Mouse (Mus musculus) lung, adult 2 months (tissue): ENCODE results near the gene Msi2. TPM values are rescaled to one million over a fixed set of nuclear protein-coding genes. Genes with fewer than 3 reads are reported as not detected.

Source experiments
- DNase-seq: peaks from one replicate; pipeline ENCODE4 v3.0.0; 2022
- H3K4me1 ChIP-seq: fragments of 200-500 bp; 2 replicates; pipeline ENCODE4 v1.6.1; 2011; ENCODE audit warnings: low read length; ENCODE audit not compliant: control insufficient read depth, insufficient read depth
- H3K4me3 ChIP-seq: fragments of 200-500 bp; replicated peaks from 2 replicates; pipeline ENCODE3; 2011; ENCODE audit warnings: low read depth, mild to moderate bottlenecking, control low read depth, low read length; ENCODE audit errors: extremely low read depth
- CTCF ChIP-seq: fragments of 200-500 bp; IDR thresholded peaks from 2 replicates; pipeline ENCODE4 v1.5.1; 2011; ENCODE audit warnings: mild to moderate bottlenecking, low read length, control low read depth; ENCODE audit not compliant: insufficient read depth
- POLR2A ChIP-seq: fragments of 200-500 bp; IDR thresholded peaks from 2 replicates; pipeline ENCODE4 v1.6.1; 2011; ENCODE audit warnings: low read depth, mild to moderate bottlenecking, control low read depth, low read length, borderline replicate concordance; ENCODE audit errors: extremely low read depth
- WGBS: fragments of 180-500 bp; shearing (Covaris S2); methylation state at CpG from one replicate; pipeline ENCODE4 v1.1.7; 2018; 5-methylcytosine and 5-hydroxymethylcytosine counted together
- polyA plus RNA-seq: library from polyadenylated mRNA; depleted of rRNA; stranded (reverse); fragments of >200 nt; gene quantifications from 2 replicates; pipeline ENCODE4 v1.2.3, GENCODE M21; 2012

The Msi2 gene
- polyA plus RNA-seq, 1 experiment = 29.5 TPM

GRCm38 (mm10) chr11:88389530-88389929, 328.8 kb downstream of the Msi2 start:
- DNase-seq = no peak
- no peak for TF ChIP-seq POLR2A
- TF ChIP-seq CTCF = no peak
- no peaks in the 10 kb centered on the region; the same call in 1 of the 2 replicates for H3K4me1 ChIP-seq
- no peak overlapping the region for H3K4me3 ChIP-seq
- WGBS = 90% methylated on average over 6 of the region's 6 CpGs

- Histone ChIP-seq H3K4me1 (no peaks in the 10 kb centered on the region), H3K4me3 (no peak overlapping the region)
- WGBS = 47% methylated on average over 4 of the region's 4 CpGs
- TF ChIP-seq POLR2A (no peak), CTCF (no peak)
- DNase-seq = peak; percentile 54
These were observed 331.4 kb downstream of the Msi2 start for GRCm38 (mm10) chr11:88386916-88387315.

- TF ChIP-seq CTCF (no peak), POLR2A (no peak)
- 58% methylated on average over 9 of the region's 9 CpGs for WGBS
- no peak for DNase-seq
- H3K4me1 ChIP-seq = no peaks in the 10 kb centered on the region
- no peak overlapping the region for H3K4me3 ChIP-seq
These were observed 335.9 kb downstream of the Msi2 start for GRCm38 (mm10) chr11:88382449-88382848.

GRCm38 (mm10) chr11:88381145-88381909, 337.0 kb downstream of the Msi2 start:
- Histone ChIP-seq H3K4me1 (no peaks in the 10 kb centered on the region), H3K4me3 (no peak overlapping the region)
- WGBS = 76% methylated on average over 13 of the region's 14 CpGs
- DNase-seq = no peak
- TF ChIP-seq POLR2A (no peak), CTCF (no peak)

GRCm38 (mm10) chr11:88379635-88380034, 338.7 kb downstream of the Msi2 start:
- Histone ChIP-seq H3K4me1 (no peaks in the 10 kb centered on the region), H3K4me3 (no peak overlapping the region)
- DNase-seq = no peak
- whole genome bisulfite sequencing = 77% methylated on average over 2 of the region's 2 CpGs
- TF ChIP-seq POLR2A (no peak), CTCF (no peak)

- H3K4me1 ChIP-seq = no peaks in the 10 kb centered on the region
- TF ChIP-seq CTCF = no peak
- TF ChIP-seq POLR2A = no peak
- 76% methylated on average over 9 of the region's 9 CpGs for WGBS
- H3K4me3 ChIP-seq = no peak overlapping the region
- no peak for DNase-seq
These were observed 339.5 kb downstream of the Msi2 start for GRCm38 (mm10) chr11:88378686-88379339.

GRCm38 (mm10) chr11:88372589-88372988, 345.7 kb downstream of the Msi2 start:
- DNase-seq = no peak
- H3K4me3 ChIP-seq = no peak overlapping the region
- no peaks in the 10 kb centered on the region for H3K4me1 ChIP-seq
- no peak for TF ChIP-seq CTCF
- TF ChIP-seq POLR2A = no peak
- WGBS = 81% methylated on average over 4 of the region's 4 CpGs

- DNase-seq = no peak
- Histone ChIP-seq H3K4me3 (no peak overlapping the region), H3K4me1 (no peaks in the 10 kb centered on the region)
- no peak for TF ChIP-seq CTCF
- TF ChIP-seq POLR2A = no peak
- 61% methylated on average over 3 of the region's 3 CpGs for WGBS
These were observed 348.4 kb downstream of the Msi2 start for GRCm38 (mm10) chr11:88369898-88370297.

GRCm38 (mm10) chr11:88367501-88367900, 350.8 kb downstream of the Msi2 start:
- DNase-seq = no peak
- TF ChIP-seq POLR2A (no peak), CTCF (no peak)
- 81% methylated on average over 4 of the region's 4 CpGs for WGBS
- Histone ChIP-seq H3K4me3 (no peak overlapping the region), H3K4me1 (no peaks in the 10 kb centered on the region)
